Mouse (Mus musculus) lung, postnatal 0 days (tissue): ENCODE results near the gene Irf7.

ENCODE experiments used
- CTCF ChIP-seq: IDR thresholded peaks from 2 replicates; pipeline ENCODE4 v1.5.1; 2016; ENCODE audit warnings: antibody characterized with exemption, mild to moderate bottlenecking
- EP300 ChIP-seq: IDR thresholded peaks from 2 replicates; pipeline ENCODE4 v1.6.1; 2016; ENCODE audit warnings: antibody characterized with exemption, mild to moderate bottlenecking, control low read depth

GRCm38 (mm10) chr7:141292583-141293388, 26.5 kb upstream of the Irf7 start:
- TF ChIP-seq CTCF (no peak), EP300 (no peak)
